Mouse (Mus musculus) large intestine, adult 2 months (tissue): Measurements from ENCODE around the gene Utp3. TPM values are rescaled to one million over a fixed set of nuclear protein-coding genes. Genes with fewer than 3 reads are reported as not detected.

Source experiments
- DNase-seq: peaks from one replicate; pipeline ENCODE4 v3.0.0-alpha.2; 2012; ENCODE audit warnings: low read depth, low spot score
- WGBS: fragments of 180-500 bp; shearing (Covaris S2); methylation state at CpG from one replicate; pipeline ENCODE4 v1.1.7; 2018; 5-methylcytosine and 5-hydroxymethylcytosine counted together
- polyA plus RNA-seq: library from polyadenylated mRNA; depleted of rRNA; stranded (reverse); fragments of >200 nt; gene quantifications from 2 replicates; pipeline ENCODE4 v1.2.3, GENCODE M21; 2012

Gene Utp3
- polyA plus RNA-seq, 1 experiment = 6.0 TPM

DNA sequence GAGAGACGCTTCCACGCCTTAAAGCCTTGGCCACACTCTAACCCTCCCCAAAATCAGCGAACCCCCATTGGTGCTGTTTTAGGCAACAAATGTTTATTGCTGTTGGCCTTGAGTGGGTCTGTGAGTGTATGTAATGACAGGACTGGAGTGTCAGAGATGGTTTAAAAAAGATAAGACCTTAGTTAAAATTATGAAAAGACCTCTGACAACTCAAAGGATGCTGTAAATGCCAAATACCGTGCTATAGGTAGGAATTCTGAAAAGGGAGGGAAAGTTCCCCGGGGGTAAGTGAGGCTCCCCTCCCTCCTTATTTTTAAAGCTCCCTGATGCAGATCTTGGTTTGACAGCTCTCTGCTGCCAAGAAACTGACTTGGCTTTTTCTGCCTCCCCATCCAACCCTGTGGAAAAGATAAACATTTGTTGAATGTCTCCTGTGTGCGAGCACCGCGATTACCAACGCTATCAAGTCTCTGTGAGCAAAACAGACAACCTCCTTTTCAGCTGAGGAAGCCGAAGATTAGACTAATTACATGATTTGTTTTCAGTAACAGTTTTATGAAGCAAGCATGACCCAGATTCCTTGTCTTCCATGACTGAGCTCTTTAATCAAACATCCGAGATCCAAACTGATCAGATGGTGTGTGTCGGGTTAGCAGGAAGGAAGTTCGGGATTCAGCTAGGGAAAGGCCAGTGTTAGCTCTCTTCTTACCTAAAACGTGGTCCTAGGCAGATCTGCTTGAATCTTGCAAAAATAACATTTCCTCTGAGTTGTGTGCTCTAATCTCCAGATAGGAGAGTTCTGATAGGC lies 12.0 kb downstream of the Utp3 start:
- 2% methylated on average over 14 of the region's 14 CpGs for WGBS
- DNase-seq = no peak

DNA sequence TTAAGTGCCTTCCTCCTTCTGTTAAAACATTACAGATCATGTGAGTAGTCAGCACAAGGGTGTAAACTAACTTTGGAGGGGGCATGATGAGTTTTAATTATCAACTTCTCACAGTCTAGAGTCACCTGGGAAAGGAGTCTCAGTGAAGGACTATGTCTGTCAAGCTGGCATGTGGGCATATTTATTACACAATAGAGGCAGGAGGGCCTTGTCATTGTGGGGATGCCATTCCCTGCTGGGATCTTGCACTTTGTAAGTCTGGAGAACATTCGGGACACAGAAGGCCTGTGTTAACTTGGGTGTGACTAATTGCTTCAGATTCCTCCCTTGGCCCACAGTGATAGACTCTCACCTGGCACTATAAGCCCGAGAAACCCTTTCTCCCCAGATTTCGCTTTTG lies 15.3 kb downstream of the Utp3 start:
- 52% methylated on average over 3 of the region's 3 CpGs for WGBS
- no peak for DNase-seq

DNA sequence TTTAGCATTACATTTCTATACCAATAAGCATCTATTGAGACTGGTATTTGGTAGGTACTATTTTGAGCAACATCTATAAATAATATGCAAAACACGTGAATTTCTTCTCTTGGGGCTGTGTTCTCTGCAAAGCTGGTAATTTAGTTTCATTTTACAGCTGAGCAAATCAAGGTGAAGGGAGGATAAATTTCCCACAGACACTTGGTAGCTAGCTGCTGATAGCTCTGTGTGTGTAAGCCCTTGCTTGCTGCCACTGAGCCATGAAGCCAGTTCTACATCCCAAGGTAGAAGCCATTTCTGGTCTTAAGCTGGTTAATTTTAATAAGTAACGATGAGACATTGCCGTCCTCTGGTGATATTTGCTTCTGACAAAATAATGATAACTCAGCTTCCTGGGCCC lies 20.6 kb downstream of the Utp3 start:
- DNase-seq = no peak
- 80% methylated on average over 3 of the region's 3 CpGs for WGBS

DNA sequence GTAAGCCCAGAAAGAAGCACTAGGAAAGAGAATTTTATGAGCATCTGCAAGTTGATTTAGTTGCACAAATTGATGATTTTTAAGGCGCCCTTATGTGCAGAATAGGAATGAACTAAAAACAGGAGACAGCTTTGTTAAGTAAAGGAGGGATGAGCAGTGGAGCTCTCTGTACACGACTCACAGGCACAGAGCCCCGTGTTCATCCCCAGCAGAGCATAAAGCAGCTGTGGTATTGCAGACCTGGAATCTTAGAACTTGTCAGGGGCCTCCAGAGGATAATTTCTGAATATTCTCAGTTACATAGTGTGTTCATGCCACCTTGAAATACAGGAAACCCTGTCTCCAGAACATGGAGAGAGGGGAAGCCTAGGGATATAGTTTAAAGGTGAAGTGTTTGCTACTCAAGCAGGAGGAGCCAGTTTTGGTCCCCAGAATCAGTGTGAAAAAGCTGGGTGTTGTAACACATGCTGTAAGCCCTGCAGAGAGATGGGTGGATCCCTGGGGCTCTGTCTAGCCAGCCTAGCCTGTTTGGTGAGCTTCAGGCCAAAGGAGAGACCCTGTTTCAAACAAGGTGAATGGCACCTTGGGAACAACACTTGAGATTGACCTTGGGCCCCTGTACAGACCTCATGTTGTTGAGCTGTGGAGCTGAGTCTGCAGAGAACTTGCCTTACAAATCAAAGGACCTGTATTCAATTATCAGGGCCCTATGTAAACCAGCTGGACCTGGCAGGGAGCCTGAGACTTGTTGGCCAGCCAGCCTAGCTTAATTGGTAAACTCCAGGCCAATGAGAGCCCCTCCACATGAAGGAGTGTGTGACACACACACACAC lies 21.5 kb downstream of the Utp3 start:
- 41% methylated on average over 3 of the region's 3 CpGs for WGBS
- DNase-seq = no peak

- 32% methylated on average over 10 of the region's 10 CpGs for WGBS
- DNase-seq = no peak
Measured at GRCm38 (mm10) chr5:88580681-88581080, 26.4 kb downstream of the Utp3 start.

DNA sequence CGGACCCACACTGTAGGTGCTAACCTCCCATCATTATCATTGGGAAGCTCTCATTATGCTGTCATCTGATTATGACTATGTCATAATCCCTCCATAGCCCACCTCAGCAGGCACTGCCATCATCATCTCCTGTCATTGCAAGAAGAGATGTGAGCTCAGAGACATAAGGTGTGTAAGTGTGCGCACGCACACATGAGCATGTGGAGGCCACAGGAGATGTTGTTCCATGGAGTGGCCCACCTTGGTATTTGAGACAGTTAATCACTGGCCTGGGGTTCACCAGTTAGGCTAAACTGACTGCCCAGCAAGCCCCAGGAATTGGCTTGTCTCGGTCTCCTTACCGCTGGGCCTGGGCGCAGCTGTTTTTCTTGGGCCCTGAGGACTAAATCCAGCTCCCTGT lies 27.1 kb downstream of the Utp3 start:
- no peak for DNase-seq
- WGBS = 91% methylated on average over 6 of the region's 6 CpGs

GRCm38 (mm10) chr5:88583271-88584031 lies 29.2 kb downstream of the Utp3 start:
- no peak for DNase-seq
- 80% methylated on average over 9 of the region's 9 CpGs for WGBS

DNA sequence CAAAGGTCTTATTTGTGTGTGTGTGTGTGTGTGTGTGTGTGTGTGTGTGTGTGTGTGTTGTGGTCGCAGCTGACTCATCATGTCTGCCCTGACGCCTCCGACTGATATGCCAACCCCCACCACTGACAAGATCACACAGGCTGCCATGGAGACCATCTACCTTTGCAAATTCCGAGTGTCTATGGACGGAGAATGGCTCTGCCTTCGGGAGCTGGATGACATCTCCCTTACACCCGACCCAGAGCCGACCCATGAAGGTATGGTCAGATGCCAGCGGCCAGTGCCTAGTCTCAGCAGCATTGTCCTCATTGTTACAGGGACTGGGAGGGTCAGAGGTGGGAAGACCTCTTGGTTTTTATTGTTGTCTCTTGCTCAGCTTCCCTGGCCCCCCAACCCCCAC lies 29.8 kb downstream of the Utp3 start:
- 86% methylated on average over 9 of the region's 9 CpGs for WGBS
- no peak for DNase-seq

DNA sequence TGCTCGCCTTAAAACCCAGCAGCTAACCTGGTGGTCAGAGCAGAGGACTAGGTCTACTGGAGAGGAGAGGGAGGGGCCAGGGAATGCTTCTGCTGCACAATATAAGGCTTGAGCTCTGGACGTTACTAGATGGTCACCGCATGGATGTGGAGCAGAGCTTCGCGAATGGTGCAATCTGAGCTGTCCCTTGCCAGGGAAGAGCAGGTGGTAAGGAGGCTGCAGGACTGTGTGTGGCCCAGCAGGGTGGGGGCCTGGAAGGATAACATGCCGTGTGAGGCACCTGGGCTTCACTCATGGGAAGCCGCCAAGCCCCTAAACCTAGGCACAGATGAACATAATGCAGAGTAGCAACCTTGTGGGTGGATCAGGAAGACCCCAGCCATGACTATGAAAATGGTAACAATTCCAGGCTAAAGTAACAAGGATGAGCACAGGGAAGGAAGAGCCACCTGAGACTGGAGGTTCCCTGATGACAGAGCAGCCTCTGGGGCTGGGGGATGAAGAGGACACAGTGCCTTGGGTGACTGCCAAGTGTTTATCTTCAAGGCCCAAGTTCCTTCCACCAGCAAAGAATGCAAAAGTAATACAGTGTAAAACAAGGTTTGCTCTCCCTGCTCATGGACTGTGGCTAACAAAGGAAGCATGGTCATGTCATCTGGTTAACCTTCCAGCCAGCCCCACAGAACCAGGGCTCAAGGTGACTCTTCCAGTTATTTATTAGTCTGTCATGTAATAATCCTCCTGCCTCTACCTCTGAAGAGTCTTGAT lies 32.3 kb downstream of the Utp3 start:
- no peak for DNase-seq
- 73% methylated on average over 7 of the region's 7 CpGs for WGBS

DNA sequence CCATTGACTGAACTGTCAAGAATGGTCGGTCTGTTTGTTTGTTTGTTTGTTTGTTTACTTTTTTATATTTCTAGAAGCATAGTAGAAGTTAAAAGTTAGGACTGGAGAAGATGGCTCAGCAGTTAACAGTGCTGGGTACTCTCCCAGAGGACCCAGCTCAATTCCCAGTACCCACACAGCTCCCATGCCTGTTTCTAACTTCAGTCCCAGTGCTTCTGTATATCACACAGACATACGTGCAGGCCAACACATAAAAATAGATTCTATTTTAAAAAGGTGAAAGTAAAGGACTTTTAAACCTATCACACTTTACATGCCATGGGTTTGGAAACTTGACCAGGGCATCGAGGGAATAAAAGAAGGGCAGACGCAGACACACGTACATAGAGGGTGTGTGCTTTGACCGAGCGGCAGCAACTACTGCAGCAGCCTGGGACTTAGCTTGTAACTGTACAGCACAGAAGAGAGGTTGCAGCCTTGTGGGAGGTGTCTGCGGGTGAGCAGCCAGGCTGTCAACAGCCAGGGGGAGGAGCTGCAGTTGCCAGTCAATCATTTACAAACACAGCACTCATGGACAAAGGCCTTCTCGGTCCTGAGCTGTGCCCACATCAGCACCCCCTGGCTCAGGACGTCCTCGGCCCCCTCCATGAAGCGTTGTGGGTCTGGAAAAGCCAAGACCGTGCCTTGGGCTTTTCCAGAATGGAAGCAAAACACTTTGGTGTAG lies 33.1 kb downstream of the Utp3 start:
- 30% methylated on average over 13 of the region's 13 CpGs for WGBS
- no peak for DNase-seq

GRCm38 (mm10) chr5:88588481-88588880 lies 34.2 kb downstream of the Utp3 start:
- DNase-seq = no peak
- WGBS = 60% methylated on average over 5 of the region's 5 CpGs

DNA sequence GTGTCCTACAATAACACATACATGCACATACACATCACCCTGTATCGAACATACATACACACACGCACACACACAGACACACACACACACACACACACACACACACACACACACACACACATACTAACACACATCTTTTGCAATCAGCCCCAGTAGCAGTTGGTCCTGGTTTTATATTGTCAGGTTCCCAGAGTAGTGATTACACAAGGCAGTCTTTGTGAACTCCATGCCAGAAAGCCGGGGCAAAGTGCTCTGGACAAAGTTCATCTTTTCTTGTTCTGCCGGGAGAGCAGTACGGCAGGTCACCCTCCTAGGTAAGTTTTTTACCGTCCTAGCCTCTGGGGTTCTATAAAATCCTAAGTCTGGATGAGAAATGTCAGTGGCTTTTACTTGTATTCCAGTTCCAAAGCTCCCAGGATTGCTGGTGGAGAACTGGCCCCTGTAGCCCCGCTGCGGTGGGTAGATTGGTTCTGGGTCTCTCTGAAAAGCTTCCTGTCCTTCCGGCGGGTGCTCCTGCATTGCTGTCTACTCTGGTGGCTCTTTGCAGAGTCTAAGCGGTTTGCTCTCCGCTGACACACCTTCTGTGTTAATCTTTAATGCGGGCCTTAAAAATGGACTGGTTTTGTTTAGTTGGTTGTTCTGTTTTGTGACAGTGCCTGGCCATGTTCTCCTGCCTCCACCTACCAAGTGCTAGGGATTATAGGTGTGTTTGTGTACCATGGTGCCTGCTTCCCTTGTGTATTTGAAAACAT lies 39.3 kb downstream of the Utp3 start:
- DNase-seq = peak; percentile 82
- 33% methylated on average over 13 of the region's 13 CpGs for WGBS

DNA sequence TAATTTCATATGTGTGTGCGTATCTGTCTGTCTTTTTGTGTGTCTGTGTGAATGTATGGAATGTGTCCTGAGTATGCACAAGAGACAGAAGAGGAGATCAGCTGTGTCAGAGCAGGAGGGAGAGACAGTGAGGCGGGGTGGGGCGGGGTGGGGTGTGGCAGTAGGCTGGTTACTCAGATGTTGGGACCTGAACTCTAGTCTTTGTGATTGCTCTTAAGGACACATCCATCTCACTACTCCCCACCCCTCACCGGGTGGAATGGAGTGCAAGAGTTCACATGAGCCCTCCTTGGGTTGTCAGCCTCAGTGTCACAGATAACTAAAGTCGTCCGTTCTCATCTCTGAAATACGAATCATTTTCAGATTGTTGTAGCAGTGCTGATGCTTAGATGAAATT lies 39.9 kb downstream of the Utp3 start:
- WGBS = 37% methylated on average over 7 of the region's 7 CpGs
- DNase-seq = peak; percentile 19

GRCm38 (mm10) chr5:88595537-88596455 lies 41.5 kb downstream of the Utp3 start:
- whole genome bisulfite sequencing = 42% methylated on average over 5 of the region's 5 CpGs
- no peak for DNase-seq

DNA sequence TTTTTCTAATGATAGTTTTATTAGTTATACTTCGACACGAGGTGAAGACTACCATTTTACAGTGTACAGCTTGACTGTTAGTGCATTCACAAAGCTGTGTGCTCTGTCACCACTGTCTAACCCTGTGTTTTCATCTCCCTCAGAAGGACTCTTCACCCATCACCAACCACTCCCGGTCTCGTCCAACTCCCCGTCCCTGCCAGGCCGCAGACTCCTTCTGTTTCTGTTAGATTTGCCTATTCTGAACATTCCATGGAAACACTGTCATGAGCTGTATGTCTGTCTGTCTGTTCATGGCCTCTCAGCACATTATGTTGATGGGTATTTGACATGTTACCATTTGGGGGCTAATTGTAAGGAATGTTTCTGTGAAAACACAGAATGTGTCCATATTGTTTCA lies 44.7 kb downstream of the Utp3 start:
- no peak for DNase-seq
- 91% methylated on average over 6 of the region's 6 CpGs for WGBS

- DNase-seq = no peak
- WGBS = 86% methylated on average over 2 of the region's 2 CpGs
Measured at GRCm38 (mm10) chr5:88602030-88602429, 47.8 kb downstream of the Utp3 start.

DNA sequence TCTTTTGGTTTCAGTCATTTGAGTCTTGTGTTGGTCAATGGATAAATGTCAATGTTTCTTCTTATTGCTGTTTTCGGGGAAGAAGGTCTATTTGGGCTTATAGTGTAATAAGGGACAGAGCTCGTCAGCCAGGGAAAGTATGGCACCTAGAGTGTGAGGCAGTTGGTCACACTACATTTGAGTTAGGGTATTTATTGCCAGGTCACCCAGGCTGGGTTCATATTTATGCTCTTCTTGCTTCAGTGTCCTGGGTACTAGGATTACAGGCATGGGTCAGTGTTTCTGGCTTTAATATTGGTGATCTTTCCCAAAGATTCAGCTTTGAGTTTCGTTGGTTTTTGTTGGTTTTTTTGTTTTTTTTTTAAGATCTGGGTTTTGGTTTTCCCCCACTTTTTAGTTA lies 48.5 kb downstream of the Utp3 start:
- 86% methylated on average over 3 of the region's 3 CpGs for WGBS
- no peak for DNase-seq
